Mouse (Mus musculus) c-Kit-positive CD71-positive TER-119-negative erythroid progenitor cells, embryonic 14.5 days (primary cell): Measurements from ENCODE around the gene Mapk11.

Experiments used
- DNase-seq: peaks from one replicate; pipeline ENCODE4 v3.0.0-alpha.2; 2013; ENCODE audit warnings: low read depth

Gene Mapk11

DNA sequence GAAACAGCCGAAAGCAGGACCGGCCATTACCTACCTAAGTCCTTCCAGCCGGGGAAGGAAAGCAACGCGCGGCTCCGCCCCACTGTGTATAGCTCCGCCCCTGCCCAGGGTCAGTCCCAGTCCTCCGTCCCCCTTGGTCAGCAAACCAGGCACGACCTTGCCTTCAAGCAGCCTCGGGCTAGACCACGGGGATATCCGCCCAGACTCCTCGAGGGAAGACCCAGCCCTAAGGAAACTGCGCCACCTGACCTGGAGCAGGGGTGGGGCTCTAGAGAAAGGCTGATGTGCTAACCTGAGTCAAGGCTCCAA lies 24.4 kb upstream of the Mapk11 start:
- no peak for DNase-seq

DNA sequence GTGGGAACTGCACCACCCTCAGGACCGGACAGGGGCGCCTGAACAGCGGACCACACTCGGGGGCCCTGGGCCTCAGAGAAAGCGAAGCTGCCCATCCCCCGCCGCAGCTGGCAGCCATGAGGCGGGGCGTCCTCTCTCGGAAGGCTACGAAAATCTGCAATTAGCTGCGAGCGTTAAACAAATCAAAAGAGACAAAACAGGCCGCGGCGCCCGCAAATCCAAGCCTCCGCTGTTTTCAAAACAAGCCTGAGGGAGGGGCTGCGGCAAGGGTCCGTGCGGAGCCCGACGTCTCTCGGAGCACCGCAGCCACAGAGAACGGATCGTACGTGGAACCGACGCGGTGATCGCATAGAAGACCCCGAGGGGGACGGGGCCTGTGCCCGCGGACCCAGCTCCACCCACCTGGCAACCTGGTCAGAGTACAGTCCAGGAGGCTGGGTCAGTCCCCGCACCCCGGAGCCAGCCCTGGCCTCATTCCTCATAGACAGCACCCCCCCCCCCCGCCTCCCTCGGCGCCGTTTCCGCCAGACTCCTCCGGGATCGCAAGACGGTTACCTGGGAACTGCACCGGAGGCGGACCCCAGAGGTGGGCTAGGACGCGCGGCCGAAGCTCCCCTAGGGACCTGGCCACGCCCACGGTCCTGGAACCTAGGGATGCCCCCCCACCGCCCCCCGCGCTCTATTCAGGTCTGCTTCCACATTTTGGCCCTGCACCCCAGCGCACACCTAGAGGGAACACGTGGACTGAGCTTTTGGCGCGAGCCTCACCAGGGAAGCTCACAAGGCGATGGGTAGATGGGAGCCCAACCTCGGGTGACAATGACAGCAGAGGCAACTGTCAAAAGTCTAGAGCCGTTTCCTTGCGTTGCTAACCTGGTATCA lies 23.8 kb upstream of the Mapk11 start:
- DNase-seq, result no peak

DNA sequence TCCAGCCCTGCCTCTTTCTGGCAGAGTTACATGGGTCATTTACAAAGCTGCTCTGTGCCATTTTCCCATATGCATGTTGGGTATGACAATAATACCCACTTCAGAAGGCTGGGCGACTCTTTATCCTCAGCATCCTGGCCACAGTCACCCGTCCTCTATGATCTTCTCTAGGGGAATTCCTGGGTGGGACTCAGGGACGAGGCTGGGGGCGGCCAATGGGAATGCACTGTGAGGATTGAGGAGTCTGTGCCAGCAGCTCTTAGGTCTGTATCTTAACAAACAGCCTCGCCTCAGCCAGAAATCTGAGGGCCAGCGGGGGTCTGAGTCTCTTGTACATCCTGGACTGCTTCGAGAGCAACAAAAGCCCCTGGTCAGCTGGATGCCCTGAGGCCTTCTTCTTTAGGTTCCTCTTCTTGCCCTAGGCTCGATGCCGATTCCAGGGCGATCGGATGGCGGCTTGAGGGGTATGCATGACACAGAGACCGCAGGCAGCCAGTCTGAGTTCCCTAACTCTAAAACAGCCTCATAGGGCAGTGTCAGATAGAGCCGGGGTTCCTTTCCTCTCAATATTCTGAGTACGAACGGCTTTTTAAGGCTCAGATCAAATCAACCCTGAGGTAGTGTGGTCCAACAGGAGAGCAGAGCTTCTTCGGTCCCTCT lies 23.0 kb upstream of the Mapk11 start:
- no peak for DNase-seq

DNA sequence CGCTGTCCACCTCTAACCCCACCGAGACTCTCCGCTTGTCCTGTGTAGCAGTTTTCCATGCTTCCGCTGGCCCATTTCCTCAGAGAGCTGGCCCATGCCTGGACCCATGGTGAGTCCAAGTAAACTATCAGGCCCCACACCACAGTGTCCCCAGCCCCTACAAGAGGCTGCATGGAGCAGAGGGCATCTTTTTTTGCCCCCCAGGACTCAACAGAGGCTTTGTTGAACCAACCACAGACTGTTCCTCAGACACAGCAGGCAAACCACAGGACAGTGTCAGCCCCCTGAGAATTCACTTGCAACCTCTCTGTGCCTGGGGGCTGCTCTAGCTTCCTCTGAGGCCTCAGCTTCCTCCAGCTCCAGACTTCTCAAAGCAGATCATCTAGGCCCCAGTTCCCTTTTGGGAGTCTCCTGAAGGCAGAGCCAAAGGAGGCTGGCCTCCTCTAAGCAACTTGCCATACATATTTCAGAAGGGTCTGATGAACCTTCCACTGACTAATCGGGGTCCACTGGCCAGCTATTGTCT lies 22.2 kb upstream of the Mapk11 start:
- DNase-seq, result no peak

DNA sequence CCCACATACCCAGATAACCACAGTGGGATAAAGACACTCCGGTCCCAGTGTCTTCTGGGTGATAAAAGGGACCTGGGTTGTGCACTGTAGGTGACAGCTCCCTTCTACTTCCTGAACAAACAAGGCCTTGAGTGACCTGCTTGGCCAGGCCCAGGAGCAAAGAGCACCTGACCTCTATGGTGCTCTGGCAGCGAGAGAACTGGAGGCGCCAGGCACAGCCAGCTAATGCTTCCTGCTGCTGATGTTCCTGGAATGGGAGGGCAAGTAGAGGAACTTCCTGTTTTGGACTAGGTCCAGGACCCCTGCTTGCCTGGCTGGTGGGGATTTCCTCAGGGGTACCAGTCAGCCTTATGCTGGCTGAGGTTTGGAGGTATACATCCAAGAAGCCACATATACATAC lies 20.7 kb upstream of the Mapk11 start:
- DNase-seq, result no peak

DNA sequence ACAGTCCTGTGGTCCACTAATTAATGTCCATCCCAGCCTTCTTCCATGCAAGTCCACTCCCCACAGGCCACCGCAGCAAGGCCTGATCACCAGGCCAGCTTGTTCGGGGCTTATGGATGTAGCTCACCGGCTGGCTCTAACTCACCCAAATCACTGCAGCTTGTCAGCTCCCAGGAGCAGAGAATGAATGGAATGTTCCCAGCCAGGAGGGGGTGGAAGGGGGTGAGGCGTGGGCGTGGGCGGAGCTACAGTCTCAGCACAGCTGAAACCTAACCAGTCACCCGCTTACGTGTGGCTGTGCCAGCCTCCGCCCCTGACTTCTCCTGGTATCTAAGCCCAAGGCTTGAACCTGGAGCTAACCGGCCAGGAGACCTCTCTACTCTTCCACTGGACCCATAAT lies 20.0 kb upstream of the Mapk11 start:
- no peak for DNase-seq

DNA sequence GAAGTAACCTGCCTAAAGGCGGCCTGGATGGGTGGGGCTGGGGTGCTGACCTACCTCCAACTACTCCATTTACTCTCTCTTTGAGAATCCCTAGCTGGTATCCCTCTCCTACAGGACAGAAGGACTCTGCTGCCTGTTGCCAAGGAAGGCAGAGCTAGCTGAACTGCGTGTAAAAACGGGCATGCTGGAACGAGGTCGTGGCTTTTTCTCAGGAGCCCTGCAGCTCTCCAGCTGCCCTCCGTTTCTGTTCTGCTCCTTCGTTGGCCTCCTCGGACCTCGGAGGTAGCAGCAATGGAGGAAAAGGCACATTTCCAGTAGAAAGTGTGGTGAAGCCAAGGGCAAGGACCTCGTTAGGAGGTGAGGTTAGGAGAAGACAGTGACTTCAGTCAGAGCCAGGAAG lies 19.5 kb upstream of the Mapk11 start:
- DNase-seq, result no peak

DNA sequence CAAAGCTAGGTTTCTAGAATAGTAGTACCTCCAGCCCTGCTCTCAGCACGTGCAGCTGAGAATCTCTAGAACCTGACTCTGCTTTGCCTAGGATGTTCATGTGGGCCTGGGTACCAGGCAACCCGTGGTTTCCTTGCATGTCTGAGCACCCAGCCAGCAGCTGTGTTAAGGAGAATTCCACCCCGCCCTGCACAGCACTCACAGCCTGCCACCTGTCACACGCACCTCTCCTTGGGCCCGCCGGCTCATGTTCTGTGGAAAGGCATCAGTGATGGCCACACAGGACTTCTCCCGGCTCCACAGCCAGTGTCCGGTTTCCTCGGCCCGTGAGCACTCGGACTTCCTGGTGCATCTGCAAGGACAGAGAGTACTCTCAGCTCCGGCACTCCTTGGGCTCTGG lies 16.1 kb upstream of the Mapk11 start:
- DNase-seq, result no peak

DNA sequence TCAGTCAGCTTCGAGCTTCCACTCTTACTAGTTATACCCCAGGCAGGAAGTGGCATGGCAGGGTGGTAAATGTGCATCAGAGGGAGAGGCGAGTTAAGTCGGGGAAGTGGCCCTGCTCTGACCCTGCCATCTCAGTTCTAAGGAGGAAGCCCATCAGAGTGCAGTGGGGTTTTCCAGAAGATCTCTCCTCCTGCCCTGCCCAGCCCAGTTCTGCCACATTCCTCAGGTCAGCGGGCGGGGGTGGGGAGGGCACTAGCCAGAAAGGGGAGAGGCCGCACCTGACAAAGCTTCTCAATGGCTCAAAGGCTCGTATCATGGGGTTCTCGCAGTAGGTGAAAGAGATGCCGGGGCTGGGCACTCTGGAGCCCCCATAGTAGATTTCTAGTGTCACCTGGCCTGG lies 12.0 kb upstream of the Mapk11 start:
- DNase-seq, result no peak

DNA sequence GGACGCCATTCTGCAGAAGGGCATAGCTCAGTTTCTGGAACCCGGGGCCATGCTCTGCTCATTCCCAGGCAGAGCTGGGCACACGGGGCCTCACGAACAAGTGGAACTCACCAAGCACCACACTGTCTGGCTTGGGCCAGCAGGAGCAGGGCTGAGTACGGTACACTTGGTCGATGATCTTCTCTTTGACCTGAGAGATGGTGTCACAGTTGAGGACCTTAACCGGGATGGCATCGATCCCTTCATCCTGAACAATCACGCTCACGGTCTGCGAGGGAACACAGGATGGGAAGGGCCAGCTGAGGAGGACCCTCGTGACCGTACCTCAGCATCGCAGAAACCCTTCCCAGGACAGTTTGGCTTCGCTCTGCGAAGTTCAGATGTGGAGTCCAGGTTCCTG lies 9.1 kb upstream of the Mapk11 start:
- no peak for DNase-seq

DNA sequence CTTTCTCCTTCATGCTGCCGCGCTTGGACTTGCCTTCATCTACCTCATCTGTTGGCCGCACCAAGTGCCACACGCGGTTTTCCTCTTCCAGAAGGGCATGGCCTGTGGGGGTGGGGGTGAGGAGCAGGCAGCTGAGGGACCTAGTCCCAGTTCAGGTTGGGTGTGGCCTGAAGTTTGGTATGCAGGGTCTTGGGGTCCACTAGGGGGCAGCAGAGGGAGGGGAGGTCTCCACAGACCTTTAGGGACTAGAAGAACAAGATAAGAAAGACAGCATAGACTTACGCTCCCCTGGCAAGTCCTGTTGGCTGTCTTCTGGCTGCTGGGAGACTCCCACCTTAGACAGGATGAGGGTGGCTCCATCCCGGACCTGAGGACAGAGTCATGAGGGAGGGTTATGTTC lies 8.5 kb upstream of the Mapk11 start:
- DNase-seq, result peak; percentile 62

DNA sequence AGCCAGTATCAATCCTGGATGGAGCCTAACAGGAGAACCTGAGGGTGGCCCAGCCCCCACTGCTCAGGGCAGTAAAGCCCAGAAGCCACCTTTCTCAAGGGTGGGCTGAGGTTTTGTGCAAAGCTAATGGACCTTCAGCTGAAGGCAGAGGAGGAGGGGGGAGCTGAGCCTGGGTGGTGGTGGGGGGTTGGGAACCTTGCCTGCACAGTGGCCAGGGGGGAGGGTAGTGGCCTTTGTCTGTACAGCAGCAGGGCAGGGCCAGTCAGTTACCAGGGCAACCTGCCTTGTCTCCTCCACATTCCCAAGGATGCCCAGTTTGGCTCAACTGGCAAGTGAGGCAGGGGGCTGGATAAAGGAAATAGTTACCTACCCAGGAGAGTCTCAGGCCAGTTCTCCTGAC lies 2.9 kb upstream of the Mapk11 start:
- no peak for DNase-seq

DNA sequence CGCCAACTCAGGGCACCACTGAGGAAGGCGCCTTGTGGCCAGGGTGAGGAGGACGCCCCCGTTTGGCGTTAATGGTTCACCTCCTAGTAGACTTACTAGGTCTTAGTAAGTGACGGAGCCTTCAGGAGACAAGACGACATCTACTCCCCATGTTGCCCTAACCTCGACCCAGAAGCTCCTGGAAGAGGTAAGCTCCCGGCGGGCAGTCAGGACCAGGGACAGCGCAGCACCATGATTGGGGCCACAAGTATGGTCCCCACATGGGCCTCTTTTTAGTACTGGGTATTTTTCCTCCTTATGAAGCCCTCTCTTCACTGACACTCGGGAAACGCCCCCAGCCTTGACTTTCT lies 588 bp upstream of the Mapk11 start:
- peak; percentile 51 for DNase-seq

DNA sequence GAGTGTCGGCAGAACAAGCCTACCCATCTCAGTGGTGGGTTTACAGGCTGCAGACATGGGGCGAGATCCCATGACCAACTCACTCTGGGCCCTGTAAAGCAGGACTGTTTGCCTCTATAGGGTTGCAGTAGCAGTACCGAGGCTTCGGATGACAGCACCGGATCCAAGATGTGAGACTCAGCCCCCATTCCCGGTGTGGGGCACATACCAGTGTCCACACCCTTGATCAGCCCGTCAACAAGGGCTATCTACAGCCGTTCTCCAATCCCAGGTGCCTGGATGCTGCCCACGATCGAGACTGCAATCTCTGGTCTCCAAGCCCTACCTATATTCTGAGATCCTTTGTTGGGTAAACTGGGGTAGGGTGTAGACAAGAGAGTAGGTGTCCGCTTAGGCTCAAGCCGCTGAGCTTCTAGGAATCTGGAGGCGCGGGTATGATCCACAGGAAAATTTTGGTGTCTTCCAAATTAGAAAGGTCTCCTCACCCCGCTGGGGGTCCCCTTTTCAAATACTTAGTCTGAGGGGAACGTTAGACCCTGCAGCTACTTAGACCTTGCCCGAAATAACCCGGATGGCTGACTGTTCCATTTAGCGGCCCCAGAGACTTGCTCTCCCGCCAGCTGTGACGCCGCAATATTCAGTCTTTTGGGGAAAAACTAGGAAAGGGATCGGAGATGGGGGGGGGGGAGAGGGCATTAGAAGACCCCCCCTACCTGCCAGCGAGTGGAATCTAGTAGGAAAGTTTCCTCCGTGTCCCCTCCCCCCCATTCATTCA lies 745 bp downstream of the Mapk11 start:
- no peak for DNase-seq

DNA sequence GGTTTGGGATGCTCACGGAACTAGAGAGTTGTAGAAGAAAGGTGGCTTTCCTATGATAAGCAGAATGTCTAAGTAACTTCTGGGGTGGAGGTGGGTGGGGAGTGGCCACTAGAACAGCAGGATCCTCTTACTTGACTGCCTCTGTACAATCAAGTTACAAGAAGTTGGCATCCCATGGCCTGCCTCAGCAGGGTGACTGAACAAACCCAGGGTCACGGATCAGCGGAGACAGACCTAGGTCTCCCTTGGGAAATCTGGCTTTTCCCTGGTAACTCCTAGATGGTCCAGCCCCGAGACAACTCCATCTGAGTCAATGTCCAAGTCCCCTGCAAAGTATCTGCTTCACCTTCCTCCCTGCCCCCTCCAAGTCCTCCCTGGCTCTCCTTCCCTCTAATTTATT lies 1.5 kb downstream of the Mapk11 start:
- no peak for DNase-seq

DNA sequence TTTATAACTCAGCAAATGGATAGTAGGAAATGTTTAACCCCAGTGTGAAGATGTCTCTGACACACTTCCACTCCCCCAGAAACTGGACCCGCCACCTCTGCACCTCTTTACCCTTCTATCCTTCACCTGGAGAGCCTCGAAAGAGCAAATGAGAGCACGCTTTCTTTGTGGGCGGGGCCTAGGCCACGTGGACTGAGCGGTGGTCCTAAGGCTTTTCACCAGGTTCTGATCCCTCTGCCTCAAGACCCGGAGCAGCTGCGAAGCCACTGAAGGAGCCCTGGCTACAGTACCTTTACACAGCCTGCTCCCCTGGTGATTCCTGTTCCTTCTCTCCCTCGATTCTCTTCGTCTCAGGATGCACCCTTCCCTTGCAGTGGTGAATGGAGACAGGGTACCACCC lies 2.0 kb downstream of the Mapk11 start:
- no peak for DNase-seq

DNA sequence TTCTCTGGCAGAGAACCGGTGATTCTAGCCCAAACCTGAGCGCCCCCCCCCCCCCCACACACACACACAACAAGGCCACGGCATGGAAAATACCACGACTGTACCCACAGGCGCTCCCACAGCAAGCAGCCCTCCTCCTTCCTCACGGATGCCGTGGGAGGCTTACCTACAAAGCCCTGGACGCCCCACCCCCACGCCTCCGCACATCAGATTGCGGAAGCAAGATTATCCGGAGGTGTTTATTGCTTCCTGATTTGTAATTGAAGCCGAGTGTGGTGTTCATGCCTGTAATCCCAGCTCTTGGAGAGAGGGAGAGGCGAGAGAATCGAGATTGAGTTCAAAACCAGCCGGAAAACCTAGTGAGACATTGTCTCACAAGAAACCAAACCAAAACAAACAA lies 2.4 kb downstream of the Mapk11 start:
- DNase-seq, result no peak

DNA sequence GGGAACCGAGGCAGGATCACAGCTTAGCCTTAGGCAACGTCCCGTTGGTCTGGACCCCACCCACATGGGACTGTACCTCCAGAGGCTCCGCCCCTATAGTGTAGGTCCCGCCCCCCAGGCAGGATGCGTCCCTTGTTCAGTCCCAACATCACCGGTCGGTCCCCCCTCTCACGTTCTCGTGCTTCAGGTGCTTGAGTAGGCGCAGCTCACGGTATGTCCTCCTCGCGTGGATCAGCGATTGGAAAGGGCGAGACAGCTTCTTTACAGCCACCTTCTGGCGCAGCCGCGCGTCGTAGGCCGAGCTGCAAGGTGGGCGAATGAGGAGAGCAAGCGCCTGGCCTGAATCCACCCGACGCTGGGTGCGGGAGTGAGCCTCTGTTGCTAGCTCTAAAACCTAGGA lies 2.9 kb downstream of the Mapk11 start:
- DNase-seq, result no peak

DNA sequence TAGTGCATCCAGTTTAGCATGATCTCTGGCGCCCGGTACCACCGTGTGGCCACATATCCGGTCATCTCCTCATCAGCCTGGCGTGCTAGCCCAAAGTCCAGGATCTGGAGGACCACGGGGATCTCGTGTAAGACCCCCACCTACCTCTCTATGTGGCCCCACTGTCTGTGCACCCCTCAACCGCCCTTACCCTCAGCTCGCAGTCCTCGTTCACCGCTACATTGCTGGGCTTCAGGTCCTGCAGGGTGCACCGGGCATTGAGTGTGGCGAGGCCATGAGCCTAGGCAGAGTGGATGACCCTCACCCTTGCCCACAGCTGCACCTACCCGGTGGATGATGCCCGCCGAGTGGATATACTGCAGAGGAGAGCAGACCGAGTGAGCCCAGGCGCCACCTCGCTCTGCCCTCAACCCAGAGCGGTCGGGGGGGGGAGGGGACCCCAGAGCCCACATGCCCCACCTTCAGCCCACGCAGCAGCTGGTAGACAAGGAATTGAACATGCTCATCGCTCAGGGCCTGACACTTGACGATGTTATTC lies 3.5 kb downstream of the Mapk11 start:
- DNase-seq, result no peak

DNA sequence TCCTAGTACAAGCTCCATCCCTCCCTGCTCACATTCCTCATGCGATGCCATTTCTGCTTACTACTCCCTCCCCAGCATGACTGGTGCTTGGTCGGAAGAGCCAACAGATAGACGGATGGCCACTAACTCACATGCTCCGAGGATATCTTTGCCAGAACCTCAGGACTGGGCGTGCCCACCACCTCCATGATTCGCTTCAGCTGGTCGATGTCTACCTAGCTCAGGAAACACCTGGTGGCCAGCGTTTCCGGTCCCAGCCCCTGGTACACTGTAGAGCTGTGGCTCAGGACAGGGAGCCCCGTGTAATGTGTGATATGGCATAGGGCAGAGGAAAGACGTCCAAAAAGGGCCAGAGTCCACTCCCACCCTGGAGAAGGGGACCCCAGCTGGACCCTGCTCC lies 4.5 kb downstream of the Mapk11 start:
- DNase-seq, result no peak

DNA sequence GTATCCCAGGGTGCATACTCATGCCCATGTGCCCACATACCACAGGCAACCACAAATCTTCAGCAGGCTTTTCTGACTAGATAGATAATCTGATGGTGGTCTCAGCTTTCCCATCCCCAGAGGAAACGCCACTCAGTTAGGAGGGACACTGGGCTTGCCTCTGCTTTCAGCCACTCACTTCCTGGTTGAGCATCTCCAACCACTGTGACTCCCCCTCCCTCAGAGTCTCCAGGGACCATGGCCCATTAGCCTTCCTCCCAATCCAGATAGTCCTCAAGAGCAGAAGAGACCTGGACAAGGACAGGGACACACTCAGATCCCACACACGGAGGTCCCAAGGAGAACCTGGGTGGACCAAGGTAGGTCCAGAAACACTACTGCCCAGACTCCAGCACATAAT lies 6.3 kb downstream of the Mapk11 start:
- DNase-seq, result no peak

DNA sequence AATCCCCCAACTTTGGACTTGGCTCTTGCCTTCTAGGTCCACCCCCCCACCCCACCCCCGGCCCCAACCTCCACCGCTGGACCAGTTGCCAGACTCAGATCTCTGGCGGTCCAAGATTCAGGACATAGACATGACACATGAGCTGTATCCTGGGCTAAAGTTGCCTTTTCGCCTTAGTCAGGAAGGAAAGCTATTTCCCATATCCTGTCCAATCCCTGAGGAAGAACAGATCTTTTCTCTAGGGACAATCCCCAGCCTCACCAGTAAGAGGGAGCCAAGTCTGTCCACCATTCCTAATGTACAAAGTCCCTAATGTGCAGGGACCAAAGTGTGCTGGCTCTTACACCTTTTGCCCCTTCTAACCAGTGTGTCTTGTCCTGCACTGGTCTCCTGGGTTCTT lies 7.5 kb downstream of the Mapk11 start:
- DNase-seq, result no peak

DNA sequence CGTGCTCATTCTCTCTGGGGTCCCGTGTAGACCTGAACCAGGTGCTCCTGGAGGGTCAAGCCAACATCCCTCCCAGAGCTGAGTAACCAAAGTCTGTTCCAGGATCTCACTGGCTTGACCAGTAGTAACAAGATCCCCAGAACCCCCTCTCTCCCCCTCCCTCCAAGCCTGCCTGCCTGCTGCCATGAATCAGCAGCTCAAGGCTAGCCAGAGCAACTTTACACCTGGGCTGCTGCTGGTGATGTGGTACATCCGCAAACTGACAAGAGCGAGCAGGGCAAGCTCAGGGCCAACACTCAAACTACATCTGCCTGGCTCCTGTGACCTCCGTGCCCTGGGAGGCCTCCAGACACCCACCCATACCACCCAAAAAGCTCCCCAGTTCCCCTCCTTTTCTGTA lies 8.0 kb downstream of the Mapk11 start:
- DNase-seq, result no peak
